Mouse (Mus musculus): ENCODE measurements around the gene Dcxr.

DNA sequence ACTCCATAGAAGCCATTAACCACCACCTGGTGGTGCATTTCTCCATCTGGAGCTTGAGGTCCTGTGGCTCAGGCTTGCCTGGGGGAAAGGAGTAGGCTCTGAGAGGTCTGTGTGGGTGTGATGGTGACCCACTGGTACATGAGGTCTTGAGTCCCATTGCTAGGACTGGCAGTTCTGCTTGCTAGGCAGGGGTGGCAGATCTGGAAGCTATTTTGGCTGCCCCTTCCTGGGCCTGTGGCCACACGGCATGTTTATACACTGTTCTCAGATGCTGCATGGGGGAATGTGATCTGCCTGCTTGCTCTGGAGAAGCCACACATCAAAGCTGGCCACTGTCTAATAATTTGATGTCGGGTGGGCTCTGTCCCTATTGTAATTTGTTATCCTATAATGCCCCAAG, 43.0 kb downstream of the Dcxr start:
- TF ChIP-seq CTCF (IDR thresholded peaks at IDR 0.05; ENCODE audit: extremely low read depth, insufficient read length, insufficient replicate concordance, low read depth, low read length), result no peak
- no peak for TF ChIP-seq POLR2A (IDR thresholded peaks at IDR 0.05; ENCODE audit: low read depth, low read length)
